Mouse (Mus musculus) lung, postnatal 0 days (tissue): ENCODE measurements around the gene Mlph.

Source experiments
- CTCF ChIP-seq: IDR thresholded peaks from 2 replicates; pipeline ENCODE4 v1.5.1; 2016; ENCODE audit warnings: antibody characterized with exemption, mild to moderate bottlenecking
- EP300 ChIP-seq: IDR thresholded peaks from 2 replicates; pipeline ENCODE4 v1.6.1; 2016; ENCODE audit warnings: antibody characterized with exemption, mild to moderate bottlenecking, control low read depth

DNA sequence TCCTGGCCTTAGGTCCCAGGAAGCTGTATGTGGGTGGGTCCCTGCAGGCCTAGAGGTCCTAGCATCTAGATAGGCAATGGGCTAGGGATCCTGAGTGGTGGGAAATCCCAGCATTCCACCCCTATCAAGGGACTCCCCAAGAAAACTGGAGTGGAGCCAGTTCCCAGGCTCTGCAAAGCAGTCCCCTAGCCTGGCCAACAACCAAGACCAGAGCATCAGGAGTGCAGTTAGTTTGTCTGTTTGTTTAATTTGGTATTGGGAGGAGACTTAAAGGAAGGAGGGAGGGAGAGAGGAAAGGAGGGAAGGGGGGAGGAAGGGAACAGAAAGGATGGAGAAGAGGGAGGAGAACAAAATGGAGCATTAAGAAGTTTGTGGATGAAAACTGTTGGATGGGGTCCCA, 5.7 kb upstream of the Mlph start:
- TF ChIP-seq CTCF (no peak), EP300 (no peak)
